Mouse (Mus musculus): ENCODE measurements around the gene 1810062G17Rik.

GRCm38 (mm10) chr3:36442426-36442825, 33.3 kb upstream of the 1810062G17Rik start:
- no peak for TF ChIP-seq CTCF (conservative IDR thresholded peaks at IDR 0.05; ENCODE audit: low read length)
- TF ChIP-seq NANOG (IDR thresholded peaks at IDR 0.05; ENCODE audit: borderline replicate concordance, low read length): no peak
- TF ChIP-seq POU5F1 (IDR thresholded peaks at IDR 0.05; ENCODE audit: borderline replicate concordance, low read length): no peak

All from E14TG2a.4 (cell line).